Comparison of ENCODE assay signal across 18 mouse cellular contexts in the genomic region with DNA sequence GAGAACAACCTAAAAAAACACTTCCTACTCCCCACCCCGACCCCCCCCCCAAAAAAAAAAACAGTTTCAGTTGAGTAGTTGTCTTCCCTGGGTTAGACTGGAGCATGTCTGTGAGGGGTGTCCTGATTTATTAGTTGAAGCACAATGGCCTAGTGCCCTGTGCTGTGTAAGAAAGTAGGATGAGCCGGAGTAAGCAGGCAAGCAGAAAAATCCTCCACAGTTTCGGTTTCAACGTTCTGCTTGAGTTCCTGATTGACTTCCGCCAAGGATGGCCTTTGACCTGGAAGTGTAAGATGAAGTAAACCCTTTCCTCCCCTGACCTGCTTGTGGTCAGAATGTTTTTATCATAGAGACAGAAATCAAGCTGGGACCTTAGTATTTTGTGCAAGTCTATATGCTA.
DNase-seq lines count a peak whose midpoint lies in the region; ATAC-seq lines count a peak whose summit lies in the region.
"Had no signal": no experiment of that assay in that cellular context is flagged by ENCODE, and none has a peak within 500 bp of the region (broad histone marks: within the 10 kb centered on the region; RNA-seq: fewer than 3 reads in every experiment).

No protein-coding gene starts in this region.

- peaks cover 4% of the 10 kb centered on the region for H3K4me1 ChIP-seq in hindbrain, embryonic 10.5 days (replicated peaks)
- H3K4me1 ChIP-seq in hindbrain, embryonic 13.5 days (replicated peaks) = peaks cover 6% of the 10 kb centered on the region; the same call in 1 of the 2 replicates
- H3K4me1 ChIP-seq in kidney, embryonic 14.5 days (ENCODE audit: control insufficient read depth, insufficient read depth, low read length) = no peaks in the 10 kb centered on the region

- no peaks in the 10 kb centered on the region for H3K27me3 ChIP-seq in hindbrain, embryonic 10.5 days (ENCODE audit: insufficient read depth, poor library complexity, severe bottlenecking)
- no peaks in the 10 kb centered on the region for H3K27me3 ChIP-seq in hindbrain, embryonic 13.5 days
- no peaks in the 10 kb centered on the region for H3K27me3 ChIP-seq in kidney, embryonic 14.5 days (ENCODE audit: control insufficient read depth, insufficient read depth, low read length)
- H3K27me3 ChIP-seq: forebrain, embryonic 12.5 days; midbrain, embryonic 12.5 days had no signal

- no peak overlapping the region for H3K9ac ChIP-seq in hindbrain, embryonic 13.5 days
- no peak overlapping the region for H3K9ac ChIP-seq in kidney, embryonic 14.5 days (ENCODE audit: low read depth, low read length)
- H3K9ac ChIP-seq: forebrain, embryonic 12.5 days; liver, embryonic 14.5 days; midbrain, embryonic 12.5 days had no signal

- ATAC-seq in hindbrain, embryonic 13.5 days (ENCODE audit: low FRiP score) = no peak
- ATAC-seq in kidney, embryonic 14.5 days (ENCODE audit: low FRiP score, low TSS enrichment) = peak; percentile 98
- ATAC-seq: inflammation-experienced regulatory T-cells, adult 6 months had no signal

- no peak overlapping the region for H3K4me3 ChIP-seq in hindbrain, embryonic 10.5 days
- no peak overlapping the region for H3K4me3 ChIP-seq in hindbrain, embryonic 13.5 days
- no peak overlapping the region for H3K4me3 ChIP-seq in kidney, embryonic 14.5 days (ENCODE audit: low read length)
- H3K4me3 ChIP-seq: forebrain, embryonic 12.5 days; midbrain, embryonic 12.5 days; myocyte had no signal

- no peak overlapping the region for H3K27ac ChIP-seq in hindbrain, embryonic 10.5 days
- H3K27ac ChIP-seq in hindbrain, embryonic 13.5 days = no peak overlapping the region
- no peak overlapping the region for H3K27ac ChIP-seq in kidney, embryonic 14.5 days (ENCODE audit: low read depth, low read length)
- H3K27ac ChIP-seq: forebrain, embryonic 12.5 days; liver, embryonic 14.5 days; macrophage; midbrain, embryonic 12.5 days had no signal

- H3K9me3 ChIP-seq in hindbrain, embryonic 10.5 days = no peaks in the 10 kb centered on the region
- no peaks in the 10 kb centered on the region for H3K9me3 ChIP-seq in hindbrain, embryonic 13.5 days
- H3K9me3 ChIP-seq in kidney, embryonic 14.5 days (ENCODE audit: control insufficient read depth, low read length) = no peaks in the 10 kb centered on the region
- H3K9me3 ChIP-seq: forebrain, embryonic 12.5 days; midbrain, embryonic 12.5 days had no signal

- peak; percentile 5 for DNase-seq in hindbrain, embryonic 10.5 days (ENCODE audit: low spot score)
- DNase-seq in embryo, embryonic 10.5 days (ENCODE audit: low spot score) = peak; percentile 57
- peak; percentile 42 to 61 for DNase-seq in kidney, postnatal 4 days
- DNase-seq in ovary, postnatal 14 days (ENCODE audit: low spot score) = no peak
- DNase-seq in frontal cortex, postnatal 36 days (ENCODE audit: low spot score in 2 of 2) = no peak
- DNase-seq in thymus, postnatal 10 days (ENCODE audit: low spot score in 2 of 2) = no peak
- DNase-seq: adrenal gland, postnatal 36 days; cerebellum, adult 9-10 months; heart, adult 18-20 months; right cerebral cortex, postnatal 14 days had no signal

- H3K4me2 ChIP-seq in hindbrain, embryonic 13.5 days = no peak overlapping the region
- H3K4me2 ChIP-seq in kidney, embryonic 14.5 days (replicated peaks; ENCODE audit: low read depth, low read length) = no peak overlapping the region
- H3K4me2 ChIP-seq: forebrain, embryonic 12.5 days; midbrain, embryonic 12.5 days had no signal

- H3K36me3 ChIP-seq in hindbrain, embryonic 10.5 days = no peaks in the 10 kb centered on the region
- no peaks in the 10 kb centered on the region for H3K36me3 ChIP-seq in hindbrain, embryonic 13.5 days
- no peaks in the 10 kb centered on the region for H3K36me3 ChIP-seq in kidney, embryonic 14.5 days (ENCODE audit: control insufficient read depth, insufficient read depth, low read length)
- H3K36me3 ChIP-seq: forebrain, embryonic 12.5 days; midbrain, embryonic 12.5 days had no signal

- 49% methylated on average over 5 of the region's 5 CpGs for WGBS in hindbrain, embryonic 10.5 days
- 62% methylated on average over 5 of the region's 5 CpGs for WGBS in hindbrain, embryonic 13.5 days
- WGBS in kidney, embryonic 14.5 days = 8% methylated on average over 5 of the region's 5 CpGs

Comparison
In these comparisons a context has a peak if more than half of its experiments do, and no peak if none do; other contexts are left out.
1. DNase-seq: peak in hindbrain, embryonic 10.5 days (single experiment), embryo, embryonic 10.5 days (single experiment) and kidney, postnatal 4 days (2 of 2); none in ovary, postnatal 14 days (single experiment), frontal cortex, postnatal 36 days (0 of 2) and thymus, postnatal 10 days (0 of 2).